Mouse (Mus musculus): ENCODE results near the gene Syce3.
A peak's percentile ranks its signal among the peaks of the same experiment; 100 is the strongest.
"Not testable (repeated sequence)": the region's sequence is repeated elsewhere in the genome, so short reads cannot be mapped to it uniquely, and the experiment has no call there.

Syce3 gene

DNA sequence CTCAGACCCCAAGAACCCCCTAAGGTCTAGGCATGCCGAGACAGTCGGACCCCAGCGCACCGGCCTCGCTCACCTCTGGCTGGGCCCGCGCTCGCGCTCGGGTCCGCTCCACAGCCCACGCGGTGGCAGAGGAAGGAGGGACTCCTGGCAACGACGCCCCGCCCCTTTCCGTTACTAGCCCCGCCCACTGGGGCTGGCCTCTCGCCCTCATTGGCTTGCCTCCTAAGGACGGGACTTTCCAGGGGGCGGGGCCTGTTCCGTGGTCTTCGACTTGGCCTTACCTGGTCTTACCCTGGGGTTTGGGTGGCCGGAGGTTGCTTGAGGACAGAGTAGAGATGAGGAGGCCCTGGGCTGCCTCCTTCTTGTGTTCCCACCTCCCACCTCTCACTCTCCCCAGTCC lies at the start of gene Syce3:
Syce3 (minus strand) TSS at position 386 of the 400 bp plus-strand sequence.
- DNase-seq = no peak

DNA sequence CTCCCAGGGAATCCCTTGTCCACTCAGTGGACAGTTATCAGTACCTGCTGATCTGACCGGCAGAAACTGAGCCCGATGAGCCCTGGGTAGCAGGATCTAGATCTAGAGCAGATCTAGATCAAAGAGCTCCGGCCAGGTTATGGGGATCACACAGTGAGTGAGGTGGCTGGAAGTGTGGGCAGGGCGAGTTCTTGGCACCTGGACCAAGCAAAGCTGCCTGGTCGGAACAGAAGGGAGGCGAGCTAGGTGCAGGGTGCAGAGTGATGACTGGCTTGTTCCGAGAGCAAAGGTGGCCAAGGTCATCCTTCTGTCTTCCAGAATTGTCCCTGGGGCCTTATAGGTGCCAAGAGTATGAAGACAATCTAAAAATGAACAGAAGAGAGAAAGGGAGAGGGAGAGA lies 49.5 kb upstream of the Syce3 start:
- no peak for DNase-seq

DNA sequence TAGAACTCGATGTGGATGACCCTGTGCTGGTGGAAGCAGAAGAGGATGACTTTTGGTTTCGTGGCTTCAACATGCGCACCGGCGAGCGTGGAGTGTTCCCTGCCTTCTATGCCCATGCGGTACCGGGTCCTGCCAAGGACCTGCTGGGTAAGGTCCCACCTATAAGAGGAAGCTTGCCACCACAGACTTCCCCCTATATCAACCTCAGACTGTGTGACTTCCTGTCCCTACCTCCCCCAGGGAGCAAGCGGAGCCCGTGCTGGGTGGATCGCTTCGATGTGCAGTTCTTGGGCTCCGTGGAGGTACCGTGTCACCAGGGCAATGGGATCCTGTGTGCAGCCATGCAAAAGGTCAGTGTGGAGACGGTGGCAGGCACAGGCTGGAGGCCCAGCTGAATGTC lies 48.6 kb upstream of the Syce3 start:
- no peak for DNase-seq

DNA sequence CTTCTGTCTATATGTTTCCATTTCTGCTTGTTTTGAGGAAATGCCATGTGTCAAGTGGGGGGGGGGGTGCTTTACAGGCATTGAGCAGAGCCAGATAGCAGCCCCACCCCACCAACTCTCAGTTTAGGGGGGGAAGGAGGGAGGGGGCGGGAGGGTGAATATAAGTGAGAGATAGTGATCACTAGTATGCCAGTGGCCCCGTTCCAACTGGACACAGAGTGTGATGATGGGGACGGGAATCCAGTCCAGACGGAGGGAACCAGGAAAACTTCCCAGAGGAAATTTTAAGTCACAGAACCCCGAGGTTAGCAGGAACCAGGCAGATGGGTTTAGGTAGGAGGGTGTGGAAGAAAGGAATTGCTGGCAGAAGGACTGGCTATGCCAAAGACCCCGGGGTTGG lies 45.3 kb upstream of the Syce3 start:
- DNase-seq = no peak

DNA sequence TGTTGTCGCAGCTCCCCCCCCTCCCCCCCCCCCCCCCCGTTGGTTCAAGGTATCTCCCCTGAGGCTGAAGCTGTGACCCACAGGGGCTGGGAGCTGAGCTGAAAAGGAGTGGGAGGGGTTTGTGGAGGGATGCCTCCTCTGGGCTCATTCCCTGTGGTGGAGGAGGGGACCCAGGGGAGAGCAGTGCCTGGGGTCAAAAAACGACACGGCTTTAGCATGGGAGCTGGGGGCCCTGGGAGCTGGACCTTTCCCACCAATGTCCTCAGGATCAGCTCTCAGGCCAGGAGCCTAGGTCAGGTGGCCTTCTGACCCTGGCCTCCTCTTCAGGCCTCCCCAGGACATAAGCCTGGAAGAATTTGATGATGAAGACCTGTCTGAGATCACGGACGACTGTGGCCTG lies 44.6 kb upstream of the Syce3 start:
- no peak for DNase-seq

DNA sequence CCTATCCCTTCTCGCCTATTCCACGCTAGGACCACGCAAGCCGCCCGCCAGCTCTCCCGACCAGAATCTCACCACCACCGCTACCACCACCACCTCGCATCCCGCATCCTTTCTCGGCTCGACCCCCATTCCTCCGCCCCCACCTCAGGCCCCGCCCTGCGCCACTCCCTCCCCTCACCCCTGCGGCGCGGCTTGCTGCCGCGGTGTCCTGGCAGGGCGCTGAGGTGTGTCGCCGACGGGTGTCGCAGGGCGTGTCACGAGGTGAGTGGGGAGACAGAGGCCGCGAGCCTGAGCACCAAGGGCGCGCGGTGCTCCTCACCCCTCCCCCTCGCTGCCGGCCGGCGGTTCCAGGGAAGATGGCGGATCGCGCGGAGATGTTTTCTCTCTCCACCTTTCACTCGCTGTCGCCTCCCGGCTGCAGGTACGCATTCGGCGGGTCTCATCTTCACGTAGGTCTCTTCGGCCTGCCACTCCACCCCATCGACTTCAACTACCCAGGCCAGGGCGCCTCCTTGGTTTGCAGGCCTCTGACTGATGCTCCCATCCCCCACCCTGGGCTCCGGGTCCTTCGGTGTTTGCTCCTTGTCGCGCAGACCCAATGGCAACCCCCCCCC lies 43.7 kb upstream of the Syce3 start, which contains the start of gene Mapk8ip2:
Mapk8ip2 (plus strand) TSS at position 49 of the 614 bp plus-strand sequence.
- DNase-seq = peak; percentile 74

DNA sequence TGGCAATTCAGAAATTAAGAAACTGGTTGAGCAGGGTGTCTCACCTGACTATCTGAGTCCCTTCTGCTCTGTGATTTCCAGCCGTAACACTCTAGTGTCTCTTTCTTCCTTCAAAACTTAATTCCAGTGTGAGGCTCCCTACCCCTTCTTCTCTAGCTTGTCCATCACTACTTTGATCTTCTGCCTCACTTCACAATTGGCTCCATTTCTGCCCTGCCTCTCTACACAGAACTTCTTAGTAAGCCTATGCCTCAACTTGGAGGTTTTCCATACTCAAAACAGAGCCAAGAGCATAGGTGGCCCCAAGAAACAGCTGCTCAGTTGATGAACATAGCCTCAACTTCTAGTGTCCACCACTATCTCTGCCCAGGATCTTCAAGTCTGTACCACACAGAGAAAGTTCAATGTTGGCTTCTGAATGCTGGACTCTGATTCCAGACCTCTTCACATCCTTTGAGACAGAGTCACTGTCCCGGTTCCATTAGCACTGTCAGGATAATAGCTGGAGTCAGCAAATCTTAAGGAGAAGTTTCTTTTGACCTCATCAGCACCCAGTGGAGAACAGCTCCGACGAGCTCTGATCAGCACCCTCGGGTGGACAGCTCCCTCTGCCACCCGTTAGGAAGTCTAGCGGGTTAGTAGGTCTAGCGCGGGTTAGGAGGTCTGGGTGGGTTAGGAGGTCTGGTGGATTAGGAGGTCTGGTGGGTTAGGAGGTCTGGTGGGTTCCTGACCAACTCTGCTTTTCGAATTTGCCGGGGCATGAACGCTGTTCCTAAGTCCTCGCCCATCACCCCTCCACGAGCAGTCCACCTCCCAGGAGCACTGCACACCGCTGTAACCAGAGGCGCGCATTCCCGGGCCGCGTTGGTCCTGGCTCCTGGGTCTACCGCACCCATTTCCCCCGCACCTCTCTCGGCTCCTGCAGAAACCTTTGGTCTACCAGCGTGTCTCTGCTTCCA lies 42.9 kb upstream of the Syce3 start:
- peak; percentile 71 for DNase-seq

DNA sequence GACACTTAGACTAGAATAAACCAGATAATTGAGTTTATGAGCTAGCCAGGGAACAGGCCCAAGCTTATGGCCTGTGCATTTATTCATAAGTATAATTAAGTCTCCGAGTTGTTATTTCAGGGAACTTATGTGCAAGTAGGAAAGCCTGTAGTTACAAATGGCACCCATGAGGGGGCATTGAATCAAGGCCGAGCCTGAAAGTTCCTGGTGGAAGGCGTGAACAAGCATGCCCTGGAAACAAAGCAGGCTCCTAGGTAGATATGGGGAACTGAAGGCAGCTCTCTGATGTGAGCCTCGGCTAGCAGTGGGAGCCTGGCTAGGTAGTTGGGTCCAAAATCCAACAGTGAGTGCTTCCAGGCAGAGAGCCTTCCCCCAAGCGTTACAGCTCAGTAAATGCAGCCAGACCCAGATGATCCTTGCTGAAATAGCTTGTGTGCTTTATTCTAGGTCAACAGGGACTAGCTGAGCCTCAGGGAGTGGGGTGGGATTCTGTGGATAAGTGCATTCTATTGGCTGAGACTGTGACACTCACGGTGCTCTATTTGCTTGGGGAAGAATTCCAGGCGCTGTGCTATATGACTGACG lies 32.3 kb upstream of the Syce3 start:
- DNase-seq = peak; percentile 68

DNA sequence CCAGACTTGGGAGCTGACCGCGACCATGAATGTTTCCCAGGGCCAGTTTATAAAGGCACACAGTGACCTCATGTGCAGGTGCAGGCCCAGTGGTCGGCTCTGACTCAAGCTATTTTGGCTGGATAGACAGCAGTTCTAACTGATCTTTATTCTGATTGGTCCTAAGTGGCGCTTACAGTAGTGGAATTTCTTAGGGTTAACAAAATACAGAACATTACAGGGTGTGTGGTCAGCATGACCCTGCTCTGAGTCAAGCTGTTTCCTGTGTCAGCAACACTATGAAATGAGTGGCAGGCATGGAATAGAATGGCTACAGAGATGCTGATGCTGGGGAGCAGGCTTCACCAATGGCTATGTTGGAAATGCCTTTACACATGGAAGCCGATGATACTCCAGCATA lies 25.6 kb upstream of the Syce3 start:
- DNase-seq = no peak

DNA sequence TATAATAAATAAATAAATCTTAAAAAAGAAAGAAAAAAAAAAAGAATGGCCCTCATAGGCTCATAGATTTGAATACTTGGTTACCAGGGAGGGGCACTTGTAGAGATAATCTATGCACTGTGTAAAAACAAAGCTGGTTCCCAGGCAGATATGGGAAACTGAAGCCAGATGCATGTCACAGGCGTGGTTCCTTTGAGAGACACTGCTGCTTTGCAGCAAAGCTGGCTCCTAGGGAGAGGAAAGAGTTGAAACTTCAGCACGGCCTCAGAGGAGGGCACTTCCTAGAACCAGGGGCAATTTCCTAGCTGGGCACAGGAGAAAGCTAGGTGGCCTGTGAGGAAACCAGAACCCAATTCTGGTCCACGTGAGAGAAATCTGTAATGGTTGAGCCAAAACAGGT lies 23.8 kb upstream of the Syce3 start:
- DNase-seq = no peak

DNA sequence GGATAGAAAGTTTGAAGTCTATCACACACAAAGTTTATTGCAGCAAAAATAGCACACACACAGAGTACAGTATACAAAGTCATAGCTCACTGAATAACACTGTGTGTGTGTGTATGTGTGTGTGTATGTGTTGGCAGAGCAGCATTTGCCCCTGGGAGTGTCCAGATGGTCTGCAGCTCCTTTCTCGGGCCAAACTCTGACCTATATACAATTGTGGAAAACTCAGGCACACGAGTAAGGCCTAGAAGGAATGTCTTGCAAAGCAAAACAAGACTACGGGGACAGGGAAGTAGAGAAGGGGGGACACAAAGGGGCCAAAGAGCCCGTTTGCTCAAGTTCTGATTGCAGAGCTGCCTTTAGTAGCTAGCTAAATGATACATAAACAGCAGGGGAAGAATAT lies 22.6 kb upstream of the Syce3 start:
- DNase-seq = peak; percentile 27

DNA sequence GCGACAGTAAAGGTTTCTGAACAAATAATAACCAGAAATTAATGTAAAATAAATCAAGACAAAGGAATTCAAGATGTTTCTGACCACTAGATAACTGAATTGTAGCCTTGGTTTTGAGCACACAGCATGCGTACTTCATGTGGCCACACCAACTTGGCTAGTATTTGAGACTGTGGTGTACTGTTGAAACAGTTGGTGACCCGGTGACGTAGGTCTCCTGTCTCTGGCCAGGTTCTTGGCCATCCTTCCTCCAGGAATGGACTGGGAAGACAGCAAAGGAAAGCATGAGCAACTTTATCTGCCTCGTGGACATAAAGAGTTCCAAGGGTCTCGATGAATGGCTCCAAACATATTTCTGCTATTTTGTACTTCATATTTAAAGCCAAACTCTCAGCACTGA lies 21.5 kb upstream of the Syce3 start:
- no peak for DNase-seq

DNA sequence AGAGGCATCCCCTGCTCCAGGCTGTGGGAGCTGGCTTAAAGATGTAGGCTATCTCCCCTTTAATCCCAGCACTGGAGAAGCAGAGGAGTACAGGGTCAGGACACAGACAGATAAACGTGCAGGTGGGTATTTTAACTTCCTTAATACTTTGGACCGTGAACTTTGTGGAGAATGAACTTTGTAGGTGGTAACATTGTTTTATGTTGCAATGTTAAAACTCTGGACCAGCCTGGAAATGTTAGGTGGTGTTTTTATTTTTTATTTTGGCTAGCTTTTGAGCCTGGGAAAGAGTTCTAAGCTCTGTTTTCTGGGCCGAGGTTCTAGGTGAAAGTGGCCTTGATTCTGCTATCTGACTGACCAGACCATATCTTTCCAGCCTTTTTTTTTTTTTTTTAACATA lies 21.0 kb upstream of the Syce3 start:
- DNase-seq = no peak

DNA sequence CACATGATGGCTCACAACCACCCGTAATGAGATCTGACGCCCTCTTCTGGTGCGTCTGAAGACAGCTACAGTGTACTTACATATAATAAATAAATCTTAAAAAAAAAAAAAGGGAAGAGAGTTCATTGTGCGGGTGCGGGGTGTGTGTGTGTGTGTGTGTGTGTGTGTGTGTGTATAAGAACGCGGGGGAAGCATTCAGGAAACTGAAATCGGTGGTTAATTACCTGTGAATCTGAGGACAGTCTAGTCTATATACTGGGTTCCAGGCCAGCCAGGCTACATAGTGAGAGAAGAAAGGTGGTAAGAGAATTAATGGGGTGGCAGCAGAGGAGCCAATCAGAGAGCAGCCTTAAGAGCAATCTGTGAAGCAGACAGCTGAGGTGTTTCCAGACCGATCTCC lies 20.5 kb upstream of the Syce3 start:
- DNase-seq = not testable (repeated sequence)

DNA sequence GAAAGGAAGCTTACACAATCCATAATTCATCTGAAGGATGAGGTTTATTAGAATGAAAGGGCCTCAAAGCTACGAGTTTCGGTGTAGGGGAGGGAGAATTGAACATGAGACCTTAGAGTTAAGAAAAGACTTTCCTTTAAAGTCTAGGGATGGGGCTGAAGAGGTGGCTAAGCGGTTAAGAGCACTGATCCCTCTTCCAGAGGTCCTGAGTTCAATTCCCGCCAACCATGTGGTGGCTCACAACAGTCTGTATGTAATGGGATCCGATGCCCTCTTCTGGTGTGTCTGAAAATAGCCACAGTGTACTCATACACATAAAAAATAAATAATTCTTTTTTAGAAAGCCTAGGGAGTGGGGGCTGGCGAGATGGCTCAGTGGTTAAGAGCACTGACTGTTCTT lies 20.0 kb upstream of the Syce3 start:
- DNase-seq = no peak

DNA sequence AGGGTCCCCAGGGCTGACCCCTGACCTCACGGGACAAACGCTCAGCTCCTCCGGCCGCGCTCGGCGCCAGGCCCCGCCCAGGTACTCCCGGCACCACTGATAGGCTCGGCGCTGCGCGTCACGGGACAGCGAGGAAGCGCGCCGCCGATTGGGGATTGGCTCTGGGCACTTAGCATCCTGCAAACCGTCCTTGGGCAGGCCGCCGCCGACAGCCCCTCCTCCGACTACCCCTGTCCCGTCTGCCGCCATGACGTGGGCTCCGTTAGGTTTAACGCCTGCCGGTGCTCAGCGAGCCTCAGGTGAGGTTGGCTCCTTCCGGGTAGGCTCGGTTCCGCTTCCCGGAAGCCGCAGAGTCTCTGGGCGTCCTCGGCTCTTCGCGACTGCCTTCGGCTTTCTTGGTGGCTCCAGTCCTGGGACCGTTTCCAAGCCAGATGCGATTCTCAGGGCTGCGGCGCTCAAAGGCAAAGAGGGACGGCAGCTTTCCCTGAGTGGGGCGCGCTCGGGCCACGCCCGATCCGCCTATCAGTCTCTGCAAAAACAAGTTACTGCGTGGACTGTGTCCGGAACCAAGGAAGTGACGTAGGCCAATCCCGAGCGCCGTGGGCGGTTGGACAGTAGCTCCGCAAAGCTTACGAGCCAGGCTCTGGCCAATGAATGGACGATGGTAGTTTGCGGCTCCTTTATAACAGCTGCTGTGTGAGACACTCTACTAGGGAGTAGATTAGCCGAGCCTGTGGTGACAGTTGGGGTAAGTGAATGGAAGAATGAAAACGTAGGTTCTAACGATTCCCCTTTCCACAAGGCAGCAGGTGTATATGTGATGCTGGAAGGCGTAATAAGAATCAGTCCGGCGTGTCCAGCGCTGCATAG lies 19.3 kb upstream of the Syce3 start, which contains the start of the genes C730034F03Rik, Gm44502 and Chkb:
C730034F03Rik (plus strand) TSS at position 238 of the 870 bp plus-strand sequence.
Gm44502 (minus strand) TSS at position 345 of the 870 bp plus-strand sequence.
Chkb (minus strand) TSS at position 557 of the 870 bp plus-strand sequence.
- DNase-seq = peak; percentile 97

DNA sequence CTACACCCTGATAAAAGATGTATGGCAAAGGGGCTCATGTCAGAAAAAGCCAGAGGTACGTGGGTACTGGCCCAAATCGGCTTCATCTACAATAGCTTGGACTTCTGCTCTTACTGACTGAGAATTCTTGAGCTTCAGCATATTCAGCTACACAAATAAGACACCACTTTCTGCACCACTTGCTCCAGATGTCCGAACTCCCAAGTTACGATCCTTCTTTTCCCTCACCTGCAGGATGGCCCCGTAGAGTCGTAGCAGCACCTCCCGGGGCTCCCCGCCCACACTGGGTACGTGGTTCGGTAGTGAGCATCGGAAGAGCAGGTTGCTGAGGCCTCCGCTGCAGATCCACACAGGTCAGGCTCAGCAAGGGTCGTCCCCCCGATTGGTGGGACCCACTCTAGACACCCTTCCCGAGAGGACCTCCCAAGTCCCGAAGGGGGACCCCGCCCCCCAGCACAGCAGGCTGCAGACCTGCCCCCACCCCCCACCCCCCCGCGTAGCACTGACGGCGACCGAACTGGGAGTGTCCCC lies 18.6 kb upstream of the Syce3 start:
- DNase-seq = no peak

DNA sequence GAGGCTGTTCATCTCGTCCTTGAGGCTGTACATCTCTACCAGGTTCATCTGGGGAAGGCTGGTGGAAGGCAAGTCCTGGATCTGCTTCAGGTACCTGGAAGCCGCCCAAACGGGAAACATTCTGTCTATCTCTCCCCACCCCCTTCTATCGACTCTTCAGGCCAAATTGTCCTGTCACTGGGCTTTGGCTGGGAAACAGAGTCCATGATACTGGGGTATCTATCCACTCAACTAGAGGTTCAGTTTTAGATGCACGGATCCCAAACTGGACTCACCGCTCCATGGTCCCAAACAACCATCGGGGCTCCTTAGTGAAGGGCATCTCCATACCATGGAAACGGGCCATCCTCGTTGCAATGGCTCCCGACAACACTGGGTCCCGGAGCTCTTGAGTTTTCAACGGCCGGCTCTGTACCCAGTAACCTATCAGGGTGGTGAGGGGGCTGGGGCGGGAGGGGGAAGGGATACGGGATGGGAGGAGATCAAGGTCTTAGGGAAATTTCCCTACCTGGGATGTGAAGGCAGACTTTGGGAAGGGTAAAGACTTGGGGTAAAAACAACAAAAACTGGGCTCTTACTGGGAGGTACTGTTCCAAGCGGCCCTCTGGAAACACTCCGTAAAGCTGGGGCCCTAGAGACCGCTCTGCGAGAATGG lies 18.0 kb upstream of the Syce3 start:
- DNase-seq = no peak

DNA sequence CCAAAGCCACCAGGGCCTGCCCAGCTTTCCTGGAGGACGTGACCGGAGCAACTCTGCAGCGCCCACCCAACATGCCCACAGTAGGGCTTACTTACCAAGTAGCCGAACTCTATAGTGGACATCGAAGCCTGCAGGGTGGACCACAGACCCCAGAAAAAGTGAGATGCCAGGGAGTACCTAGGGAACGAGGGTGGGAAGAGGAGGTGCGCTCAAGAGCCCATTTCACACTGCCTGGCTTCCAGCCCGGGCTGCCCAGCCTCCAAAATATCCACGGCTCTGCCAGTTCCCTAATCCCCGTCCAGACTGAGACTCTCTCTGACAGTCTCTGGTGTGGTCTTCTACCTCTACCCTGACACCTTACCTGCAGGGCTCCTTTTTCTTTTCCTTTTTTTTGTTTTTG lies 16.4 kb upstream of the Syce3 start:
- DNase-seq = no peak

DNA sequence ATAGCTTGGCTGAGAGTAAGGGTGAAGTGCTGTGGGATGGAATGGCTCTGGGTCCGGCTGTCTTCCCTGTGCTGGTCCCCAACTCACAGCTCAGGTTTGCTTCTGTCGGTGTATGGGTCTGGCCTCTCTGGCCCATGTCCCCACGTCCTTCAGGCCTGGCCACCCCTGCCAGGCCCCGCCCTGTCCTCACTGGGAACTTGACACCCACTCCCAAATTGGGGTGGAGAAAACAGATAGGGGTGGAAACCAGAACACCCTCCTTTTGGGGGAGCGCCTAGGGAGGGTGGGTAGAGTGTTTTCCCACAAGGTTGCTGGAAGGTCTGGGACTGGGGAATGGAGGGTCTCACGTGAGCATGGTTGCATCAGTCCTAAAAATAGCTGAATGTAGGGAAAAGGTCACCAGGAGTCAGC lies 15.4 kb upstream of the Syce3 start, which contains the start of gene Cpt1b:
Cpt1b (minus strand) TSS at position 153 of the 411 bp plus-strand sequence.
- DNase-seq = no peak

DNA sequence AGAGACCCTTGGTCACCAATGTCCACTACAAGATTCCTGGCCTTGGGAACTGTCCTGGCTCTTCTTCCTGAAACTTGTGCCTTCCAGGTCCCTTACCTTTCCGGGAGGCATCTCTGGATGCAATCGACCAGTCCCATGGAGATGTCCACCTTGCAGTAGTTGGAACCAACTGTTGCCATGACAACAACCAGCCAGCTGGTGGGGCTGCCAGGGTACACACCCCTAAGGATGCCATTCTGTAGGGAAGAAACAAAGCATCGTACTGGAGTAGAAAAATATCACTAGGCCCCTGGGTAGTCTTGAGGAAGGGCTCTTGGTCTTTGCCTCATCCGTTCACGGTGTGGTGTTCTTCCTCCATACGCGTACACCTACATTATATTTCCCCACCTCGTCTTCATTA lies 14.3 kb upstream of the Syce3 start:
- no peak for DNase-seq

DNA sequence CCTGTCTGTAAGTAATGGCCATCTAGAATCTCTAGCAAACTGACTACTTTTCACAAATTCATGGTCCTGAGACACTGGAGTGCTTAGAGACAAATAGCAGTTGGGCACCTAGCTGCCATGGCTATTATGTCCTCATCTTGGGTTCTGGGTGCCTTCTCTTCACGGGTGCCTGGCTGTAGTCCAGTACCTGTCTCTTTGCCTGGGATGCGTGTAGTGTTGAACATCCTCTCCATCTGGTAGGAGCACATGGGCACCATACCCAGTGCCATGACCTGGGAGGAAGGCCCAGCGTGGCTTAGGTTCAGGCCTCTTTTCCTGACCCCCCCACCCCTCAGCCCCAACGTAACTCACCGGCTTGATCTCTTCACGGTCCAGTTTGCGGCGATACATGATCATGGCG lies 11.6 kb upstream of the Syce3 start:
- no peak for DNase-seq

All from retina, postnatal 1 day (tissue).